Mouse (Mus musculus) heart, postnatal 14 days (tissue): Measurements from ENCODE around the gene Slc6a9. TPM values are rescaled to one million over a fixed set of nuclear protein-coding genes. Genes with fewer than 3 reads are reported as not detected.

Experiments used
- DNase-seq, 2 experiments: peaks; one replicate each; pipeline ENCODE4 v3.0.0; 2021 to 2022
- intact Hi-C: fragments of 180-260 bp; cut with DNase I; formaldehyde crosslinking; loops from one replicate; pipeline ENCODE4 v1.15.1; 2025
- total RNA-seq, 2 experiments: library from RNA; stranded (reverse); gene quantifications; 2 replicates each; pipeline ENCODE4 v1.2.3; 2021

Slc6a9 gene
- total RNA-seq, 2 experiments from 2014 or later: 2.6 to 4.1 TPM

GRCm38 (mm10) chr4:117869317-117869716 lies 35.0 kb downstream of the Slc6a9 start:
- intact Hi-C loops: loop anchor here (10.0 kb wide), 1 partner anchor 165 kb away; no protein-coding TSS in a partner anchor

GRCm38 (mm10) chr4:117870437-117870836 lies 36.1 kb downstream of the Slc6a9 start:
- intact Hi-C loops: no loop called here
- no peak for DNase-seq

More at GRCm38 (mm10) chr4:117869317-117869716, 35.0 kb downstream of the Slc6a9 start:
- DNase-seq: no peak

- DNase-seq: no peak
Observed at GRCm38 (mm10) chr4:117871787-117872186, 37.5 kb downstream of the Slc6a9 start.

GRCm38 (mm10) chr4:117872471-117872886 lies 38.2 kb downstream of the Slc6a9 start, which contains the start of gene Ccdc24:
TSS of gene Ccdc24 (minus strand) at chr4:117872557.
- intact Hi-C loops: no loop called here
- no peak for DNase-seq

More at GRCm38 (mm10) chr4:117871787-117872186, 37.5 kb downstream of the Slc6a9 start:
- intact Hi-C loops: no loop called here

- intact Hi-C loops: no loop called here
- DNase-seq: no peak
Observed at GRCm38 (mm10) chr4:117873615-117874014, 39.3 kb downstream of the Slc6a9 start.

- no peak for DNase-seq
- intact Hi-C loops: no loop called here
Observed at GRCm38 (mm10) chr4:117878301-117878700, 44.0 kb downstream of the Slc6a9 start.

- no peak for DNase-seq
- intact Hi-C loops: no loop called here
Observed at GRCm38 (mm10) chr4:117878703-117879102, 44.4 kb downstream of the Slc6a9 start.

GRCm38 (mm10) chr4:117882701-117883691 lies 48.7 kb downstream of the Slc6a9 start, which contains the start of gene B4galt2:
TSS of gene B4galt2 (minus strand) at chr4:117883487.
- DNase-seq: peak; percentile 65 to 76
- intact Hi-C loops: no loop called here

- intact Hi-C loops: no loop called here
Observed at GRCm38 (mm10) chr4:117884146-117884545, 49.8 kb downstream of the Slc6a9 start.

GRCm38 (mm10) chr4:117885093-117885492 lies 50.8 kb downstream of the Slc6a9 start:
- DNase-seq: no peak
- intact Hi-C loops: no loop called here

More at GRCm38 (mm10) chr4:117884146-117884545, 49.8 kb downstream of the Slc6a9 start:
- no peak for DNase-seq

- intact Hi-C loops: no loop called here
- no peak for DNase-seq
Observed at GRCm38 (mm10) chr4:117885994-117886393, 51.7 kb downstream of the Slc6a9 start.

- intact Hi-C loops: no loop called here
- peak in 1 of 2 experiments; percentile 21 for DNase-seq
Observed at GRCm38 (mm10) chr4:117886644-117887043, 52.3 kb downstream of the Slc6a9 start.

GRCm38 (mm10) chr4:117887133-117887532 lies 52.8 kb downstream of the Slc6a9 start, which contains the start of gene Atp6v0b:
TSS of gene Atp6v0b (minus strand) at chr4:117887333.
- DNase-seq: peak; percentile 95 to 96
- intact Hi-C loops: no loop called here

- intact Hi-C loops: no loop called here
- DNase-seq: no peak
Observed at GRCm38 (mm10) chr4:117887920-117888319, 53.6 kb downstream of the Slc6a9 start.

- intact Hi-C loops: no loop called here
- no peak for DNase-seq
Observed at GRCm38 (mm10) chr4:117889471-117889870, 55.2 kb downstream of the Slc6a9 start.

GRCm38 (mm10) chr4:117890031-117890430 lies 55.7 kb downstream of the Slc6a9 start:
- intact Hi-C loops: no loop called here
- no peak for DNase-seq

- intact Hi-C loops: no loop called here
- DNase-seq: no peak
Observed at GRCm38 (mm10) chr4:117890750-117891149, 56.4 kb downstream of the Slc6a9 start.

- intact Hi-C loops: loop anchor here (2.0 kb wide), 1 partner anchor 23 kb away; the partner anchor contains the start of gene Ipo13
- DNase-seq: peak; percentile 75 to 80
Observed at GRCm38 (mm10) chr4:117891738-117892161, 57.4 kb downstream of the Slc6a9 start, which contains the start of gene Dph2. TSS of gene Dph2 (minus strand) at chr4:117892032.

- intact Hi-C loops: loop anchor here (2.0 kb wide), 1 partner anchor 21 kb away; the partner anchor contains the start of gene Ipo13
- peak; percentile 68 to 72 for DNase-seq
Observed at GRCm38 (mm10) chr4:117893376-117893775, 59.1 kb downstream of the Slc6a9 start.

GRCm38 (mm10) chr4:117894601-117895000 lies 60.3 kb downstream of the Slc6a9 start:
- no peak for DNase-seq

GRCm38 (mm10) chr4:117895339-117895738 lies 61.0 kb downstream of the Slc6a9 start:
- intact Hi-C loops: no loop called here
- no peak for DNase-seq

More at GRCm38 (mm10) chr4:117894601-117895000, 60.3 kb downstream of the Slc6a9 start:
- intact Hi-C loops: no loop called here
